In the genomic region with DNA sequence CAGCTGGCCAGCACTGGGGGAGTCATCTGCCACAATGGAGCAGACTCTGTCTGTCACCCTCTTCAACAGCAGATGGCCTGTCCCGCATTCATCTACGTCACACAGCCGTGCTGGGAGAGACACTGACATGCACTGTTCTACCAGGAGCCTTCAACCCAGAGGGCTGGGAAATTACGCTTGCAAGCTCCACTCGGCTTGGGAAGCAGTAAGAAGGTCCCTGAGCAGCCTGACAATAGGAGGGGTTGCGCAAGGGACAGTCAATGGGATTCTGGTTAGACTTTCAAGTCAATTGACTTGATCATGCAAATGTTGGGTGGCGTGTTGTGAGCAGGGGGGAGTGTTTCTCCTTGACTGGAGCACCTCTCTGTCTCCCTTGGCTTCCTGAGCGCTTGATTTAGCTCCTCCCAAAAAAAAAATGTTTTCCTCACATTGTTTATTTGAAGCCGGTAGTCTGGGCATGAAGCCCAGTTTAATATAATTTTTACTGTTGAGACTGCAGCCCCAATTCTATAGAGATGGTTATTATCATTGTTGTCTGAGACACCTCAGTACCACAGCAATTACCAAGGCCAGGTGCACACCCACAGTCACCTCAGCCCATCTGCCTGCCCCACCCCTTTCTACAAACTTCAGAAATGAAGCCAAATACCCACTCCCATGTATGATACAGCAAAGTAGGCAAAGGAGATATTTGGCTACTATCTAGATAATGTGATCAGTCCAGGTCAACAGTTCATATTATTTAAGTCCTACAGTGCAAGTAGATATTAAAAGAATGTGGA, we compare ENCODE assay signal across 9 mouse cellular contexts.
DNase-seq lines count a peak whose midpoint lies in the region; ATAC-seq lines count a peak whose summit lies in the region.
"Had no signal": no experiment of that assay in that cellular context is flagged by ENCODE, and none has a peak within 500 bp of the region (broad histone marks: within the 10 kb centered on the region; RNA-seq: fewer than 3 reads in every experiment).

No protein-coding gene starts in this region.

- no peaks in the 10 kb centered on the region for H3K36me3 ChIP-seq in hindbrain, embryonic 15.5 days
- no peaks in the 10 kb centered on the region for H3K36me3 ChIP-seq in midbrain, embryonic 10.5 days
- no peaks in the 10 kb centered on the region for H3K36me3 ChIP-seq in stomach, embryonic 16.5 days (ENCODE audit: control insufficient read depth, insufficient read depth, low read length)

- 14% methylated on average over 9 of the region's 9 CpGs for WGBS in hindbrain, embryonic 15.5 days
- 67% methylated on average over 9 of the region's 9 CpGs for WGBS in midbrain, embryonic 10.5 days
- 39% methylated on average over 9 of the region's 9 CpGs for WGBS in stomach, embryonic 16.5 days

- no peaks in the 10 kb centered on the region for H3K27me3 ChIP-seq in hindbrain, embryonic 15.5 days
- no peaks in the 10 kb centered on the region for H3K27me3 ChIP-seq in midbrain, embryonic 10.5 days (ENCODE audit: low read depth, poor library complexity, severe bottlenecking)
- no peaks in the 10 kb centered on the region for H3K27me3 ChIP-seq in stomach, embryonic 16.5 days (ENCODE audit: control insufficient read depth, insufficient read depth, low read length)

- H3K9ac ChIP-seq in hindbrain, embryonic 15.5 days, result no peak overlapping the region
- peak overlapping the region; percentile 37; the same call in 1 of the 2 replicates for H3K9ac ChIP-seq in stomach, embryonic 16.5 days (ENCODE audit: low read length)
- H3K9ac ChIP-seq: liver, embryonic 14.5 days had no signal

- peaks cover 32% of the 10 kb centered on the region for H3K4me1 ChIP-seq in hindbrain, embryonic 15.5 days (replicated peaks)
- peaks cover 21% of the 10 kb centered on the region for H3K4me1 ChIP-seq in midbrain, embryonic 10.5 days
- H3K4me1 ChIP-seq in stomach, embryonic 16.5 days (ENCODE audit: control insufficient read depth, insufficient read depth, low read length), result peaks cover 31% of the 10 kb centered on the region

- H3K9me3 ChIP-seq in hindbrain, embryonic 15.5 days, result no peaks in the 10 kb centered on the region
- H3K9me3 ChIP-seq in midbrain, embryonic 10.5 days (replicated peaks), result no peaks in the 10 kb centered on the region; the same call in 1 of the 2 replicates
- H3K9me3 ChIP-seq in stomach, embryonic 16.5 days (replicated peaks; ENCODE audit: control insufficient read depth, low read length), result no peaks in the 10 kb centered on the region

- peak overlapping the region; percentile 38 for H3K4me2 ChIP-seq in hindbrain, embryonic 15.5 days
- H3K4me2 ChIP-seq in stomach, embryonic 16.5 days (ENCODE audit: low read depth, low read length), result peak overlapping the region; percentile 14; the same call in 1 of the 2 replicates

- no peak overlapping the region for H3K4me3 ChIP-seq in hindbrain, embryonic 15.5 days
- no peak overlapping the region for H3K4me3 ChIP-seq in midbrain, embryonic 10.5 days
- H3K4me3 ChIP-seq in stomach, embryonic 16.5 days (replicated peaks; ENCODE audit: low read length), result no peak overlapping the region

- peak; percentile 85 for ATAC-seq in hindbrain, embryonic 15.5 days (ENCODE audit: low FRiP score, low read depth)
- ATAC-seq in stomach, embryonic 16.5 days (ENCODE audit: insufficient read depth, low FRiP score), result peak; percentile 47; the same call in 1 of the 2 replicates

- peak overlapping the region; percentile 73 for H3K27ac ChIP-seq in hindbrain, embryonic 15.5 days (replicated peaks)
- peak overlapping the region; percentile 76 for H3K27ac ChIP-seq in midbrain, embryonic 10.5 days (replicated peaks)
- peak overlapping the region; percentile 83 for H3K27ac ChIP-seq in stomach, embryonic 16.5 days (ENCODE audit: low read length)
- H3K27ac ChIP-seq: liver, embryonic 14.5 days had no signal

- peak; percentile 61 for DNase-seq in Muller cell, postnatal 12 days (ENCODE audit: inconsistent ontology term)
- DNase-seq in cerebellum, adult 9-11 months, result peak; percentile 80
- DNase-seq in frontal cortex, postnatal 10 days (ENCODE audit: low spot score in 2 of 2), result peak; percentile 29 to 49
- DNase-seq in left cerebral cortex, adult 18-20 months (ENCODE audit: low spot score in 2 of 2), result peak; percentile 38 to 52
- DNase-seq in midbrain, embryonic 10.5 days (ENCODE audit: low spot score), result peak; percentile 23
- DNase-seq in urinary bladder, postnatal 25 days (ENCODE audit: low spot score), result no peak
